Mouse (Mus musculus) neural tube, embryonic 12.5 days (tissue): ENCODE measurements around the gene Pik3c2g. TPM values are rescaled to one million over a fixed set of nuclear protein-coding genes. Genes with fewer than 3 reads are reported as not detected.

Source experiments
- ATAC-seq: fragments of 200-750 bp; cut with Nextera tagmentation; 2 replicates; pipeline ENCODE4 v1.8.0; 2017; ENCODE audit warnings: low read depth, mild to moderate bottlenecking, moderate TSS enrichment, moderate library complexity; ENCODE audit not compliant: low FRiP score
- H3K27ac ChIP-seq: fragments of 300-500 bp; sonication (generic); 2 replicates; pipeline ENCODE4 v1.5.1; 2016
- H3K27me3 ChIP-seq: fragments of 300-500 bp; sonication (generic); replicated peaks from 2 replicates; pipeline ENCODE4 v1.6.1; 2016; ENCODE audit warnings: mild to moderate bottlenecking
- H3K36me3 ChIP-seq: fragments of 300-500 bp; sonication (generic); 2 replicates; pipeline ENCODE4 v1.6.1; 2016; ENCODE audit warnings: mild to moderate bottlenecking
- H3K4me1 ChIP-seq: fragments of 300-500 bp; sonication (generic); 2 replicates; pipeline ENCODE4 v1.6.1; 2016
- H3K4me2 ChIP-seq: fragments of 300-500 bp; sonication (generic); replicated peaks from 2 replicates; pipeline ENCODE4 v1.6.1; 2016; ENCODE audit warnings: mild to moderate bottlenecking
- H3K4me3 ChIP-seq: fragments of 300-500 bp; sonication (generic); 2 replicates; pipeline ENCODE4 v1.5.1; 2016
- H3K9ac ChIP-seq: fragments of 300-500 bp; sonication (generic); 2 replicates; pipeline ENCODE4 v1.6.1; 2016; ENCODE audit warnings: mild to moderate bottlenecking
- H3K9me3 ChIP-seq: fragments of 300-500 bp; sonication (generic); 2 replicates; pipeline ENCODE4 v1.6.1; 2016; ENCODE audit warnings: mild to moderate bottlenecking
- WGBS: fragments of 180-500 bp; shearing (Covaris S2); methylation state at CpG from one replicate; pipeline ENCODE4 v1.1.7; 2016; 5-methylcytosine and 5-hydroxymethylcytosine counted together
- polyA plus RNA-seq: library from polyadenylated mRNA; unstranded; fragments of >200 nt; fragmentation: Nextera tagmentation; extraction: Ambion mirVana; gene quantifications from 2 replicates; pipeline ENCODE4 v1.2.1, GENCODE M21; 2016

Gene Pik3c2g
- polyA plus RNA-seq, 1 experiment from 2014 or later = 0.24 TPM

GRCm38 (mm10) chr6:139974668-139975067 is 387.6 kb downstream of the Pik3c2g start:
- Histone ChIP-seq H3K9me3 (no peaks in the 10 kb centered on the region), H3K4me1 (no peaks in the 10 kb centered on the region), H3K9ac (no peak overlapping the region), H3K4me2 (no peak overlapping the region), H3K27me3 (no peaks in the 10 kb centered on the region), H3K27ac (no peak overlapping the region), H3K36me3 (no peaks in the 10 kb centered on the region), H3K4me3 (no peak overlapping the region)
- WGBS = 84% methylated on average over 5 of the region's 5 CpGs
- ATAC-seq = no peak

GRCm38 (mm10) chr6:139978114-139978513 is 391.1 kb downstream of the Pik3c2g start:
- Histone ChIP-seq H3K9ac (no peak overlapping the region), H3K4me3 (no peak overlapping the region), H3K27me3 (no peaks in the 10 kb centered on the region), H3K27ac (no peak overlapping the region), H3K4me2 (no peak overlapping the region), H3K4me1 (no peaks in the 10 kb centered on the region), H3K9me3 (no peaks in the 10 kb centered on the region), H3K36me3 (no peaks in the 10 kb centered on the region)
- ATAC-seq = no peak
- 68% methylated on average over 3 of the region's 3 CpGs for WGBS

DNA sequence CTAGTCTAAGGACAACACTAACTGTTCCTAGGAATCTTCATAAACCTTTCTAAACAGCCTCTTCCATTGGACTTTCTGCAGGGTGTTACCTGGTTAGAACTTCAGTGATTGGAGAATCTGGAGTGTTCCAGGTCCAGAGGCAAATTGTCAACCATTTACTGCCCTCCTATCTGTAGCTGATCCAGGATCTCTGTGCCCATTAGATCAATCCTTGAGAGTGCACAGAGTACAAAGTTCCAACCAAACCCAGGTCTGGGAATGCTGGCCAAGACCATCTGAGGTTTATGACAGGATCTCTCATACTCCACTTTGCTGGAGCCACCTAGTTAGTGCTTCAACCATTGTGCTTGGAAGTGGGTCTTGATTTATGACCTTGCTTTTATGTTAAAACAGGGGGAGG is 394.0 kb downstream of the Pik3c2g start:
- no peak for ATAC-seq
- Histone ChIP-seq H3K27me3 (no peaks in the 10 kb centered on the region), H3K4me2 (no peak overlapping the region), H3K36me3 (no peaks in the 10 kb centered on the region), H3K27ac (no peak overlapping the region), H3K4me3 (no peak overlapping the region), H3K4me1 (no peaks in the 10 kb centered on the region), H3K9ac (no peak overlapping the region), H3K9me3 (no peaks in the 10 kb centered on the region)

DNA sequence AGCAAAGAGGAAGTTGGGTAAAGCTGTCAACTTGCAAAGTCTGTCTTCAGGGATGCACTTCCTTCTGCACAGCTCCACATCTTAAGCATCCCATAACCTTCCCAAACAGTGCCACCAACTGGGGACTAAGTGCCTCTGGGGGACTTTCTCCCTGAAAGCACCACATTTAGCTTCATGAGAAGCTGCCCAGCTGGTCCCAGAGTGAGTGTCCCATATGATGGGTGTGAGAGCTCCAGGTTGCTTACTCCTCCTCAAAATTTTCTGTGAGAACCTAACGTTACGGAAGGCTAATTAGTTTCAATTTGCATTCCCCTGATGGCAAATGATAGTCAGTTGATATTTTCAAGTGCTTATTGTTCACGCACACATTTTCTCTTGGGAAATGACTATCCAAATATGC is 397.0 kb downstream of the Pik3c2g start:
- ATAC-seq = no peak
- H3K4me3 ChIP-seq = no peak overlapping the region
- WGBS = 88% methylated on average over 3 of the region's 3 CpGs
- H3K27ac ChIP-seq = no peak overlapping the region
- H3K36me3 ChIP-seq = no peaks in the 10 kb centered on the region
- H3K9me3 ChIP-seq = no peaks in the 10 kb centered on the region
- H3K4me1 ChIP-seq = no peaks in the 10 kb centered on the region
- H3K9ac ChIP-seq = no peak overlapping the region
- H3K27me3 ChIP-seq = no peaks in the 10 kb centered on the region
- H3K4me2 ChIP-seq = no peak overlapping the region

- Histone ChIP-seq H3K27me3 (no peaks in the 10 kb centered on the region), H3K9me3 (no peaks in the 10 kb centered on the region), H3K4me1 (no peaks in the 10 kb centered on the region), H3K9ac (no peak overlapping the region), H3K36me3 (no peaks in the 10 kb centered on the region), H3K4me3 (no peak overlapping the region), H3K4me2 (no peak overlapping the region), H3K27ac (no peak overlapping the region)
- ATAC-seq = no peak
- 83% methylated on average over 2 of the region's 2 CpGs for WGBS
Observed at GRCm38 (mm10) chr6:139986564-139986963, 399.5 kb downstream of the Pik3c2g start.

DNA sequence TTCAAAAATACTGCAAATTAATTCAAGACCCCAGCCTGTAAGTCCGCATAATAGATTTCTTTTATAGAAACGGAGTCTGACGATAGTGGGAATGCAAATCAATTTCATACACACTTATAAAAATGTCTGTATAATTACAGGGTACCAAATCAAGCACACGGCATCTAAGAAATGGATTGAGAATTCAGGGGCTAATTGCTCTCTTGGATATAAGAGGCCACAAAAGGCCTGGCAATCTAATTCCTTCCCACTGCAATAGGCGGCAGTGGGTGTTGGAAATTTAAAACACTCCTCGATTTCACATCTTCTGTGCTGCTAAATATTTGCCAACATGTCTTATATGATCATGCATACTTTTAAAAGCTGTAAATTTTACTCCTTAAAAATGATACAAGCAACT is 402.1 kb downstream of the Pik3c2g start:
- Histone ChIP-seq H3K4me2 (no peak overlapping the region), H3K27me3 (no peaks in the 10 kb centered on the region), H3K9me3 (no peaks in the 10 kb centered on the region), H3K27ac (no peak overlapping the region), H3K9ac (no peak overlapping the region), H3K36me3 (no peaks in the 10 kb centered on the region), H3K4me3 (no peak overlapping the region), H3K4me1 (no peaks in the 10 kb centered on the region)
- ATAC-seq = no peak
- 81% methylated on average over 6 of the region's 6 CpGs for WGBS

DNA sequence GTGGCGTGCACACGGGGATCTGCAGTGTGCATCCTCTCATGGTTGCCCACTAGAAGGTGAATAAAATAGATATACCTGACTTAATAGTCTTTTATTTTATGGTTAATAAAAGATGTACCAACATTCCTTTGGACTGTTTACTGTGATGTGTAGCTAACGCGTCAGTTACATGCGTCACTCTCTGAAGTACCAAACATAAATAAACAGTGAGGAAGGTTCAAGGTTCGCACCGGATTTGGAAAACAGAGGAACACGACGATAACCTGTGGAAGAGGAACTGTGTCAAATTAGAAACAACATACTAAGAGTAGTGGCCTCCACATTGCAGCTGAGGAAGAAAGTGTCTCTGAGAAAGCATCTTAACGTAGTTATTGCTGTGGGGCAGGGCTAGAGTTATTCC is 402.6 kb downstream of the Pik3c2g start:
- Histone ChIP-seq H3K4me1 (no peaks in the 10 kb centered on the region), H3K27me3 (no peaks in the 10 kb centered on the region), H3K4me2 (no peak overlapping the region), H3K9ac (no peak overlapping the region), H3K27ac (no peak overlapping the region), H3K9me3 (no peaks in the 10 kb centered on the region), H3K4me3 (no peak overlapping the region), H3K36me3 (no peaks in the 10 kb centered on the region)
- ATAC-seq = no peak
- 87% methylated on average over 10 of the region's 10 CpGs for WGBS

GRCm38 (mm10) chr6:140005181-140005580 is 418.2 kb downstream of the Pik3c2g start:
- no peak overlapping the region for H3K27ac ChIP-seq
- no peaks in the 10 kb centered on the region for H3K4me1 ChIP-seq
- 77% methylated on average over 3 of the region's 3 CpGs for WGBS
- H3K36me3 ChIP-seq = no peaks in the 10 kb centered on the region
- no peak for ATAC-seq
- H3K4me3 ChIP-seq = no peak overlapping the region
- no peaks in the 10 kb centered on the region for H3K27me3 ChIP-seq
- H3K9me3 ChIP-seq = peaks cover 6% of the 10 kb centered on the region; the same call in 1 of the 2 replicates
- H3K4me2 ChIP-seq = no peak overlapping the region
- no peak overlapping the region for H3K9ac ChIP-seq

Other genes with a start within 250 kb of the Pik3c2g start
- gene Rergl, start 85.2 kb upstream of the Pik3c2g start, polyA plus RNA-seq = not detected in 2 replicates